Mouse (Mus musculus): Measurements from ENCODE around the gene Usp49.
"Not testable (repeated sequence)": the region's sequence is repeated elsewhere in the genome, so short reads cannot be mapped to it uniquely, and the experiment has no call there.

The Usp49 gene

DNA sequence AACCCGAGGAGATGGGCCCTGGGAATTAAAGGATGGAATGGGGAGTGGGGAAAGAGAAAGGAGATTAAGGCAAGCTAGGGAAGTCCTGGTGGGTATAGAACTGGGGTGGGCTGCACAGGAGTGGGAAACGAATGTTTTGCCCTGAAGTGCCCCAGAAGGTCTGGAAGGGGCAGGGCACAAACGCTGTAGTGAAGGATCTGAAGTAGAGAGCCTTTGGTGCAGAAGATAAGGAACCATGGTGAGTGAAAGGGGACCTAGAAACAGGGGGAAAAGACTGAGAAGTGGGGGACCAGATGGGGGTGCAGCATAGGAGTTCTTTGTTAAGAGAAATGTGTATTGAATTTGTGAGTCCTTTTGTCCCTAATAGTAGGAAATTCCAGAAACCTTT, at the start of gene Usp49:
TSS of gene Usp49 (plus strand) at position 13 of the 388 bp plus-strand sequence.
- no peak for DNase-seq (ENCODE audit: low spot score)

- no peak for DNase-seq (ENCODE audit: low spot score)
Measured at GRCm38 (mm10) chr17:47580962-47581361, 49.5 kb upstream of the Usp49 start.

DNA sequence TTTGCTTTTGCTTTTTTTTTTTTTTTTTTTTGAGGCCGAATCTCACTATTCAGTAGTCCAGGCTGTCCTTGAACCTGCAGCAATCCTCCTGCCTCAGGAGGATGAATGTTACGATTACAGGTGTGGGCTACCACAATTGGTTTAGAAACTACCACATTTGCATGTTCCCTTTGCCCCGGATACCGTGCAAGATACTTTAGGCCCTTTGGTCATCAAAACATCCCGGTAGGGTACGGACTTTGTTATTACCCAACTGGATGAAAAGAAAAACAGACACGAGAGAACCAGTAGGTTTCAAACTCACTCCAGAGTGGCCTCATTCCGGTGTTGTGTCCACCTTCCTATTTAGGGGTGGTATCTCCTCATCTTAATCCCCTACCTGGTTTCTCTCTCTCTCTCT, 42.0 kb upstream of the Usp49 start:
- no peak for DNase-seq (ENCODE audit: low spot score)

DNA sequence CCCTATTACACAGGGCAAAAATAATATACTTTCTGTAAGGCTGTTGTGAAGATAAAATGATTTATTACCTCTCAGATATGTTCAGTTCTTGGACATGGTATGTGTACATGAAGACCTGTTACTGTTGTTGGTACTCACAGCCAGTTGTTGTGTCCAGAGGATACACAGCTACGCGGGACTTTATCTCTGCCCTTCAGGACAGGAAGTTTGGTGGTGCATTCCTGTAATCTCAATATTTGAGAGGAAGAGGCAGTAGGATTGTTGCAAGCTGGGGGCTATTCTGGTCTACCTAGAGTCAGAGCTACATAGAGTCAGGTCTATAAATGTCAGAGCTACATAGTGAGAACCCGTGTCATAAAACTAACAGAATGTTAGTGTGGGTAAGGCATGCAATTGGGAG, 39.4 kb upstream of the Usp49 start:
- no peak for DNase-seq (ENCODE audit: low spot score)

DNA sequence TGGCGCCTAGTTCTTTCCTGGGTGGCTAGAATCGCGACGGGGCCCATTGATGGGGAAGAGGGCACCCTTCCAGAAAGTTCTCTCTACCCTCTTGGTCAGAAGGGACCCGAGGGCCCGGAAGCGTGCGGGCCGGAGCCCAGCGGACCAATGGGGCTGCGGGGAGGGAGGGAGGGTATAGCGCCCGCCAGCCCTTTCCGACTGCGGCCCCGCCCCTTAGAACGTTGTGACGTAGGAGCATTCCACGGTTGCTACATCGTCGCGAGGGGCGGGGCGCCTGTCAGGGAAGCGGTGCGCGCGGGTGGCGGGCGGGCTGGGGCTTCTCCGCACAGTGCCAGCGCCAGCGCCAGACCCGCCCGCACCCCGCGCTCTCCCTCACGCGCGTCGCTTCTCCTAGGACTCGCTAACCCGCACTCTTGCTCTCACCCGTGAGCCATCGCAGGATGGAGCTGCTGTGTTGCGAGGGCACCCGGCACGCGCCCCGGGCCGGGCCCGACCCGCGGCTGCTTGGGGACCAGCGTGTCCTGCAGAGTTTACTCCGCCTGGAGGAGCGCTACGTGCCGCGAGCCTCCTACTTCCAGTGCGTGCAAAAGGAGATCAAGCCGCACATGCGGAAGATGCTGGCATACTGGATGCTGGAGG, 37.2 kb upstream of the Usp49 start:
- peak; percentile 96 for DNase-seq (ENCODE audit: low spot score)

DNA sequence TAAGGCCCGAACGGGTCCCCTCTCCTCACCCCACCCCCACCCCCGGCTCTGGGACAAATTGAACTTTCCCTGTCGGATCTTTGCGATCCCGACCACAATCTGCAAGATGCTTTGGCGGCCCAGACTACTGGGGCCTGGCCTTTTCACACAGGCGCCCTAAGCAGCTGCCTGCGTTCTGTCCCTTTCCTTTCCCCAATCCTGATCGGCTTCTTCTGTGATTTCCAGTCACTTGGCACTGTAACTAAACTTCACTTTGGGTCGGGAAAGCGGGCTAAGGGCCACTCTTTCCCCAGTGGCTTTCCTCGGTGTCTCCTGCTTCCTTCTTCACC, 36.7 kb upstream of the Usp49 start:
- DNase-seq (ENCODE audit: low spot score), result no peak

- peak; percentile 32 for DNase-seq (ENCODE audit: low spot score)
Measured at GRCm38 (mm10) chr17:47594183-47594968, 36.1 kb upstream of the Usp49 start.

GRCm38 (mm10) chr17:47594969-47595247, 35.6 kb upstream of the Usp49 start:
- no peak for DNase-seq (ENCODE audit: low spot score)

- peak; percentile 21 for DNase-seq (ENCODE audit: low spot score)
Measured at GRCm38 (mm10) chr17:47595248-47596161, 35.0 kb upstream of the Usp49 start.

- no peak for DNase-seq (ENCODE audit: low spot score)
Measured at GRCm38 (mm10) chr17:47596162-47596838, 34.2 kb upstream of the Usp49 start.

DNA sequence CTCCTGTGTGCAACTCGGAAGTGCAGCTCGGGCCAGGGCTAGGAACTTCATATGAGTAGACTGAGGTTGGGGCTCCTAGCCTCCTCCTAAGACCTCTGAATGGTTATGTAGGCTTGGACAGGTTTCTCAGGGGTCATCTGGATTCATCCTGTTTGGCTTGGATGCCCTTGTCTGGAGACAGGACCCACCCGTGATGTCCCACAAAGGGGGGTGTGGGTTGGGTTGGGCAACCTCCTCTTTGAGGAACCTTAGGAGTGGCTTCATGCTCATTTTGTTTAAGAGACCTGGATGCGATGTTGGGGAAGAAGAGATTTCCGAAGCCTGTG, 33.7 kb upstream of the Usp49 start:
- no peak for DNase-seq (ENCODE audit: low spot score)

- DNase-seq (ENCODE audit: low spot score), result no peak
Measured at GRCm38 (mm10) chr17:47597261-47597660, 33.2 kb upstream of the Usp49 start.

- DNase-seq (ENCODE audit: low spot score), result peak; percentile 20
Measured at GRCm38 (mm10) chr17:47597838-47598579, 32.5 kb upstream of the Usp49 start.

DNA sequence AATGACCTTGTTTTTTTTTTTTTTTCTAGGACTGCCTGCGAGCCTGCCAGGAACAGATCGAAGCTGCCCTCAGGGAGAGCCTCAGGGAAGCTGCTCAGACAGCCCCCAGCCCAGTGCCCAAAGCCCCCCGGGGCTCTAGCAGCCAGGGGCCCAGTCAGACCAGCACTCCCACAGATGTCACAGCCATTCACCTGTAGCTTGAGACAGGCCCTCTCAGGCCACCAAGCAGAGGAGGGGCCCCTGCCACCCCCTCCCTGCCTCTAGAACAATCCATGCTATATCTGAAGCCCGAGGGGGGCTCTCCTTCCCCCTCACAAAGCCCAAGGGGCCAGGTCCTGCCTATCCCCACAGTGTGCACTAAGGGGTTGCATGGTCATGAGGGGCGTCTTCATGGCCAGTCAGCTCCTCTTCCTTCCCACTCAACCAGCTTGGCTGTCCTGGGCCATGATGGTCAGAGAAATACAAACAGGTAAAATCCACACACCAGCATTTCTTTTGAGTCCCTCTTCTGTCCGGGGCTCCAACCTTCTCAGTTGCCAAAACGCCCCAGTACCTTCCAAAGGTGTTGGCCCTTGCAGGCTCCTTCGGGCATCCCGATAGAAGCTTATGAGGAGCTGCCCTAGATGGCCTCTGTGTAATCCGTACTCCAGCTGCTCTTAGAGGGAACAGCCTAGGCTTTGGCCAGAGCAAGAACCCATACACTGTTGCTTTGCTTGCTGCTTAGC, 31.7 kb upstream of the Usp49 start:
- not testable (repeated sequence) for DNase-seq (ENCODE audit: low spot score)

- DNase-seq (ENCODE audit: low spot score), result no peak
Measured at GRCm38 (mm10) chr17:47599511-47600297, 30.8 kb upstream of the Usp49 start.

GRCm38 (mm10) chr17:47600601-47601388, 29.7 kb upstream of the Usp49 start:
- no peak for DNase-seq (ENCODE audit: low spot score)

DNA sequence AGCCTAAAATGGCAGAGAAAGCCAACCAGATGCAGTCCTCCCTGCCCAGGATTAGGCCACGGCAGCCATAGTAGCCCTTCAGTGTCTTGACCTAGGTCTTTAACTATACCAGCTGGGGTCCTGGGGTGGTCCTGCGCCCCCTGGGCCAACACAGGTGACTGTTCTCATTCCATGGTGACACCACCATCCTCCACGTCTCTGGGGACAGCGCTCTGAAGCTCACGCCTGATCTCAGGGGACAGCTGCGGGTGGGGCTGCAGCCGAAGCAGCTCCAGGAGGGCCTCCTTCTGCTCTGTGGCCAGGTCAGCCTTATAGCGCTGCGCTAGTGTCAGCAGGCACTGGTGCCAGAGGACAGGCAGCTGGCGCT, 29.1 kb upstream of the Usp49 start:
- no peak for DNase-seq (ENCODE audit: low spot score)

- DNase-seq (ENCODE audit: low spot score), result no peak
Measured at GRCm38 (mm10) chr17:47602289-47602688, 28.2 kb upstream of the Usp49 start.

- no peak for DNase-seq (ENCODE audit: low spot score)
Measured at GRCm38 (mm10) chr17:47606220-47606619, 24.3 kb upstream of the Usp49 start.

DNA sequence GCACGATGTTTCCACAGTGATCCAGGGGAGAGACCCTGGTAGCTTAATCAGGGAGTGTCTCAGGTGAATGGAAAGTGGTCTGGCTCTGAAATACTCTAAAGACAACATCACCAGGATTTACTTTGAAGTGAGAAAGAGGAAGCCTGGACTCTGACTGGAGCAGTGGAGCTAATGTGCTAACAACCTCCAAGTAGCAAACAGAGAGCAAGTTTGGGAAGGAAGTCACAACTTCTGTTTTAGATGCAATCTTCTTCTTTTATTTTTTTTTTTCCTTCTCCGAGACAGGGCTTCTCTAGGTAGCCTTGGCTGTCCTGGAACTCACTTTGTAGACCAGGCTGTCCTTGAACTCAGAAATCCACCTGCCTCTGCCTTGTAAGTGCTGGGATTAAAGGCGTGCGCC, 21.3 kb upstream of the Usp49 start:
- DNase-seq (ENCODE audit: low spot score), result no peak
